Mouse (Mus musculus) limb, embryonic 12.5 days (tissue): ENCODE results near the gene Mfsd1. TPM values are rescaled to one million over a fixed set of nuclear protein-coding genes. Genes with fewer than 3 reads are reported as not detected.

ENCODE experiments used
- ATAC-seq: fragments of 200-750 bp; cut with Nextera tagmentation; 2 replicates; pipeline ENCODE4 v1.8.0; 2017; ENCODE audit warnings: low read depth, moderate TSS enrichment; ENCODE audit not compliant: insufficient number of reproducible peaks, insufficient read depth, low FRiP score, low TSS enrichment
- H3K27ac ChIP-seq: fragments of 300-500 bp; sonication (generic); 2 replicates; pipeline ENCODE4 v1.5.1; 2016; ENCODE audit warnings: mild to moderate bottlenecking, moderate library complexity
- H3K27me3 ChIP-seq: fragments of 300-500 bp; sonication (generic); 2 replicates; pipeline ENCODE4 v1.6.1; 2016; ENCODE audit warnings: mild to moderate bottlenecking, moderate library complexity
- H3K36me3 ChIP-seq: fragments of 300-500 bp; sonication (generic); 2 replicates; pipeline ENCODE4 v1.6.1; 2016; ENCODE audit warnings: mild to moderate bottlenecking, moderate library complexity
- H3K4me1 ChIP-seq: fragments of 300-500 bp; sonication (generic); replicated peaks from 2 replicates; pipeline ENCODE4 v1.6.1; 2016
- H3K4me2 ChIP-seq: fragments of 300-500 bp; sonication (generic); 2 replicates; pipeline ENCODE4 v1.6.1; 2016; ENCODE audit warnings: mild to moderate bottlenecking, moderate library complexity
- H3K4me3 ChIP-seq: fragments of 300-500 bp; sonication (generic); replicated peaks from 2 replicates; pipeline ENCODE4 v1.5.1; 2016; ENCODE audit warnings: mild to moderate bottlenecking
- H3K9ac ChIP-seq: fragments of 300-500 bp; sonication (generic); replicated peaks from 2 replicates; pipeline ENCODE4 v1.6.1; 2016; ENCODE audit warnings: mild to moderate bottlenecking, moderate library complexity
- H3K9me3 ChIP-seq: fragments of 300-500 bp; sonication (generic); 2 replicates; pipeline ENCODE4 v1.6.1; 2016; ENCODE audit warnings: mild to moderate bottlenecking, moderate library complexity
- WGBS: fragments of 180-500 bp; shearing (Covaris S2); methylation state at CpG from one replicate; pipeline ENCODE4 v1.1.7; 2016; 5-methylcytosine and 5-hydroxymethylcytosine counted together
- polyA plus RNA-seq: library from polyadenylated mRNA; unstranded; fragments of >200 nt; fragmentation: Nextera tagmentation; extraction: Ambion mirVana; gene quantifications from 2 replicates; pipeline ENCODE4 v1.2.1, GENCODE M21; 2016

Mfsd1 gene
- 51.5 and 52.9 TPM in 2 replicates for polyA plus RNA-seq

DNA sequence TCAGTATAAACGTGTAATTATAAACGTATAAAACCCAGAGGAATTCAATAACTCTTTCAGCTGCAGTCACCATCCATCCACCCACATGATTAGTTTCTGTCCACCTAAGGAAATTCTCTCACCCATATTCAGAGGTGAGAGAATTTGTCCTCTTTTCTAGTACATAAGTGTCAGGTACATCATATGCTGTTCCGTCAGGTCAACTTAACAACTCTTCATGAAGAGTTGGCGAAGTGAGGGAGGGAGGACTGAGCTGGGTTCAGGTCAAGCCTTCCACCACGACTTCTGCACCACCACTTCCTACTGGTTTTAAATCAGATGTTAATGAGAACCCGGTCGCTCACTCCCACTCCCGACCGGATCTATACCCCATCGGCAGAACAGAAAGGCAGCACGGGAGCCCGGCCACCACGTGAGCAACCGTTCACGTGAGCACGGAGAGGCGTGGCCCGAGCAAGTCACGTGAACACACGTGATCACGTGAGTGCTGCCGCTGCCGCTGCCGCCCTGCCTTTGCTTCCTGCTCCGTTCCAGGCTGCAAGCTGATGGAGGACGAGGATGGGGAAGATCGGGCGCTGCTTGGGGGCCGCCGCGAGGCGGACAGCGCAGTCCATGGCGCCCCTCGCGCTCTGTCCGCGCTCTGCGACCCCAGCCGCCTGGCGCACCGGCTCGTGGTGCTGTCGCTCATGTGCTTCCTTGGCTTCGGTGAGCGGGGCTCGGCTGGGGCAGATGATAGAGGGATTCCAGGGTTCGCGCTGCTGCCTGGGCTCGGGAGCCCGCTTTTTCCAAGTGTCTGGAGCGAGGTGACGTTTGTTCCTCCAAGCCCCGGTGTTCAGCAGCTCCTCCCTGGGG lies at the start of gene Mfsd1:
Mfsd1 (plus strand) TSS at position 469 of the 852 bp plus-strand sequence.
- H3K9ac ChIP-seq = peak within 1 kb of the TSS; percentile 76
- peak within 1 kb of the TSS; percentile 86 for H3K4me2 ChIP-seq
- no peaks in the 10 kb centered on the region; the same call in 1 of the 2 replicates for H3K27me3 ChIP-seq
- no peak within 1 kb of the TSS; the same call in 1 of the 2 replicates for H3K27ac ChIP-seq
- peak; percentile 84 for ATAC-seq
- no peaks in the 10 kb centered on the region; the same call in 1 of the 2 replicates for H3K9me3 ChIP-seq
- H3K4me1 ChIP-seq = peaks cover 8% of the 10 kb centered on the region; the same call in 1 of the 2 replicates
- WGBS = 4% methylated on average over 54 of the region's 54 CpGs
- H3K4me3 ChIP-seq = peak within 1 kb of the TSS; percentile 85
- peaks cover 9% of the 10 kb centered on the region; the same call in 1 of the 2 replicates for H3K36me3 ChIP-seq

DNA sequence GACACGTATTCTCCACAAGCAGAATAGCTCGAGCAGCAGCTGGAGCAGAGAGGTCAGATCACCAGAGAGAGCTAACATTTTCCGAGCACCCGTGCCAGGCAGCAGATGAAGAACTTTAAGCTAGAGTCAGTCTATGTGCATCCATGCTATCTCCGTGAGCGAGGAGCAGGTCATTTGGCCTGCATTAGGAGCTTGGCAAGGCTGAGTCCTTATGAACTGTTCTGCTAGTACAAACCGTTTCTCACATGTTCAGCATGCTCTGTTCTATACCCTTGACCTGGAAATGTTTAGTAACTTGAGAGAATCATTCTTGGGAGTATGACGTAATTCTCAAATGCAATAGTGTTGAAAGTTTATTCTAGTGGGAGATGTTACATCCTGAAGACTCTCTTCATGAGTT lies 38.9 kb upstream of the Mfsd1 start:
- H3K9ac ChIP-seq = no peak overlapping the region
- no peak overlapping the region for H3K27ac ChIP-seq
- H3K4me2 ChIP-seq = no peak overlapping the region
- no peaks in the 10 kb centered on the region for H3K4me1 ChIP-seq
- WGBS = 89% methylated on average over 8 of the region's 8 CpGs
- H3K4me3 ChIP-seq = no peak overlapping the region
- H3K9me3 ChIP-seq = no peaks in the 10 kb centered on the region
- H3K27me3 ChIP-seq = no peaks in the 10 kb centered on the region
- ATAC-seq = no peak
- H3K36me3 ChIP-seq = no peaks in the 10 kb centered on the region

DNA sequence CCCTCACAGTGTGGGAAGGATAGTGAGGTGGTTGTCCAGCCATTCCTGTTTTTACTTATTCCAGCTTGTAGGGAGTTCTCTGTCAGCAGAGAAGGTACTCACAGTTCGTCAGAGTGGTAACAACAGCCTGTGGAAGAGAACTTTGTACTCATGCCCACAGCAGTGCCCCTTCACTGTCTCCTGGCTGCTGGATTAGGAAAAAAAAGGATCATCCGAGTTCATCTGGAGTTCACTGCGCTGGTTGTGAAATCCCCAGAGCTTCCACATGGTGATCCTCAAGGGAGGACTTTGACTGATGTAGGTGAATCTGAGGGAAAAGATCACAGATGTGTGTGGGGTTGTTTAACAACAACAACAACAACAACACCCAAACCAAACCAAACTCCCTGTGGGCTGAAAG lies 31.3 kb upstream of the Mfsd1 start:
- no peak overlapping the region for H3K9ac ChIP-seq
- H3K36me3 ChIP-seq = no peaks in the 10 kb centered on the region
- H3K4me3 ChIP-seq = no peak overlapping the region
- no peaks in the 10 kb centered on the region for H3K9me3 ChIP-seq
- ATAC-seq = no peak
- 77% methylated on average over 3 of the region's 3 CpGs for WGBS
- no peak overlapping the region for H3K27ac ChIP-seq
- H3K27me3 ChIP-seq = no peaks in the 10 kb centered on the region
- H3K4me2 ChIP-seq = no peak overlapping the region
- no peaks in the 10 kb centered on the region for H3K4me1 ChIP-seq

DNA sequence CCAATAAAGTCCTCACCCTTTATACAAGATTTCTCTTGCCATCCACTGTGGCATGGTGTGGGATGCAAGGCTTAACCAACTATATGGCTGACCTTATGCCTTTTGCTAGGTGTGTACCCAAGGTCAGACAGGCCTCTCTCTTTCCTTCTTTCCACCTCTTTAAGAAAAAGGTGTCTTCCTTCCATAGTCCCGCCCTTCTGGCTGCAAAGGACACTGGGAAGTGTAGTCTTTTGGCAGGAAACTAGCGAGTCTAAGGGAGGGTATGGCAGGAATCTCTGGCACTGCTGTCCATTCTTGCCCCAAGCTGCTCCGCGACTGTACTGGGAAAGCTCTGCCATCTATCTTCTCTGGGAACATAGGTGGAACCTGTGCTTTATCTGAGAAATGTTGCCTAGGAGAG lies 29.3 kb upstream of the Mfsd1 start:
- no peak overlapping the region for H3K4me2 ChIP-seq
- no peak overlapping the region for H3K9ac ChIP-seq

DNA sequence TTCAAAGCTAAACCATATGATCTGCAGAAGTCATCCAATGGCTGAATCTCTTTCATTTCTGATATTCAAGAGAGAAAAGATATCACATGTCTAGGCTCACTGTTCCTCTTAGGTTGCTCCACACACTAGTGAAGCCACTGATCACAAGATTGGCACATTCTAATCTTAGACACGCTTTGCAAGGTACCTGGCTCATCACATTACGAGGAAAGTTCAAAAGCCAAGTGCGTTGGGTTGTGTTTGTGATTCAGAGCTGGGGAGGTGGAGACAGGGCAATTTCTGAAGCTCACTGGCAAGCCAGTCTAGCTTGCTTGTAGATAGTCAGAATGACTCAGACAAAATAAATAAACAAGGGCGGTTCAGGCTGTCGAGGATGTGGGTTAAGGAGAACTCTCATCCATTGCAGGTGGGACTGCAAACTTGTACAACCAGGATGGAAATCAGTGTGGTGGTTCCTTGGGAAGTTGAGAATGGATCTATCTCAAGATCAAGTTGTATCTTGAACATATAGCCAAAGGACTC lies 28.6 kb upstream of the Mfsd1 start:
- H3K27ac ChIP-seq = no peak overlapping the region
- no peak overlapping the region for H3K4me2 ChIP-seq
- H3K36me3 ChIP-seq = no peaks in the 10 kb centered on the region
- H3K4me3 ChIP-seq = no peak overlapping the region
- no peak for ATAC-seq
- 83% methylated on average over 5 of the region's 5 CpGs for WGBS
- no peaks in the 10 kb centered on the region for H3K27me3 ChIP-seq
- peaks cover 6% of the 10 kb centered on the region; the same call in 1 of the 2 replicates for H3K4me1 ChIP-seq
- H3K9me3 ChIP-seq = no peaks in the 10 kb centered on the region
- H3K9ac ChIP-seq = no peak overlapping the region

More for the DNA sequence above, 29.3 kb upstream of the Mfsd1 start:
- Histone ChIP-seq H3K27ac (no peak overlapping the region), H3K27me3 (no peaks in the 10 kb centered on the region), H3K4me1 (peaks cover 6% of the 10 kb centered on the region; the same call in 1 of the 2 replicates), H3K36me3 (no peaks in the 10 kb centered on the region), H3K9me3 (no peaks in the 10 kb centered on the region), H3K4me3 (no peak overlapping the region)
- ATAC-seq = no peak
- WGBS = 41% methylated on average over 4 of the region's 4 CpGs

DNA sequence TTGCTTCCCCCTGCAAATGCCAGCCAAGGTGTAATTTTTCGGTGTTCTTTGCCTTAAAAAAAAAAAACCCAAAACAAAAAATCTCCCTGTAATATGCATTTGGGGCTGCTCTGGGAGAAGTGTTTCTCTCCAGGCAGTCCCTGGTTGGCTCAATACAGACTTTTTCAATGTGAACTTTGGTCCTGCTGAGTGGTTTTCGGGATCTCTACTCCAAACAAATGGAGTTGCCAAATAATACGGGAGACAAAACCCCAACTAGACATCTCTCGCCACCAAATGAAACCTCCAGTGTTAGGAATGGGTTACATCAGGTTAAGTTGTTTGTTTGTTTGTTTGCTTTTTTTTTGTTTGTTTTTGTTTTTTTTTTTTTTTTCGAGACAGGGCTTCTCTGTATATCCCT lies 27.3 kb upstream of the Mfsd1 start:
- H3K36me3 ChIP-seq = no peaks in the 10 kb centered on the region
- no peak for ATAC-seq
- H3K4me1 ChIP-seq = peaks cover 6% of the 10 kb centered on the region; the same call in 1 of the 2 replicates
- no peak overlapping the region for H3K4me3 ChIP-seq
- H3K4me2 ChIP-seq = no peak overlapping the region
- H3K9me3 ChIP-seq = no peaks in the 10 kb centered on the region
- 90% methylated on average over 5 of the region's 5 CpGs for WGBS
- no peak overlapping the region for H3K27ac ChIP-seq
- no peak overlapping the region for H3K9ac ChIP-seq
- H3K27me3 ChIP-seq = no peaks in the 10 kb centered on the region

DNA sequence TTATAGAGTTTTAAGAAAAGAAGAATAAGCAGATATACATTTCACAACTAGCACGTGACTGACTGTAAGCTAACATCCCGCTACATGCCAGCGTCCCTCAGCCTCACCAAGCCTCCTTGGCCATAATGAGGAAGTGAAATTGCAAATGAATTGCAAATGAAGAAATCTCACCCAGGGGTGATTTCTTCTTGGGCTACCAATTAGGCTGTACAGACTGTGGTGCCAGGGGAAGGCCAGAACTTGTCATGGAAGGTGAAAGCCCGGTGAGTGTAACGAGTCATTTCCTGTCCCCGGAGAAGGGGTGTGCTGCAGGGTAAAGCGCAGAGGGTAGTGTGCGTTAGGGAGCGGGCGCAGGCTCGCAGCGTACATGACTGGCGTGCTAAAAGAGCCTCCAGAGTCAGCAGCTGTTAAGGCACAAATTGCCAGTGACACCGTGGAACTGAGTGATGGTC lies 25.3 kb upstream of the Mfsd1 start:
- Histone ChIP-seq H3K9ac (no peak overlapping the region), H3K4me3 (no peak overlapping the region), H3K4me2 (peak overlapping the region; percentile 42), H3K27me3 (no peaks in the 10 kb centered on the region), H3K9me3 (no peaks in the 10 kb centered on the region), H3K27ac (no peak overlapping the region), H3K4me1 (peaks cover 6% of the 10 kb centered on the region; the same call in 1 of the 2 replicates), H3K36me3 (no peaks in the 10 kb centered on the region)
- no peak for ATAC-seq
- WGBS = 27% methylated on average over 14 of the region's 14 CpGs

DNA sequence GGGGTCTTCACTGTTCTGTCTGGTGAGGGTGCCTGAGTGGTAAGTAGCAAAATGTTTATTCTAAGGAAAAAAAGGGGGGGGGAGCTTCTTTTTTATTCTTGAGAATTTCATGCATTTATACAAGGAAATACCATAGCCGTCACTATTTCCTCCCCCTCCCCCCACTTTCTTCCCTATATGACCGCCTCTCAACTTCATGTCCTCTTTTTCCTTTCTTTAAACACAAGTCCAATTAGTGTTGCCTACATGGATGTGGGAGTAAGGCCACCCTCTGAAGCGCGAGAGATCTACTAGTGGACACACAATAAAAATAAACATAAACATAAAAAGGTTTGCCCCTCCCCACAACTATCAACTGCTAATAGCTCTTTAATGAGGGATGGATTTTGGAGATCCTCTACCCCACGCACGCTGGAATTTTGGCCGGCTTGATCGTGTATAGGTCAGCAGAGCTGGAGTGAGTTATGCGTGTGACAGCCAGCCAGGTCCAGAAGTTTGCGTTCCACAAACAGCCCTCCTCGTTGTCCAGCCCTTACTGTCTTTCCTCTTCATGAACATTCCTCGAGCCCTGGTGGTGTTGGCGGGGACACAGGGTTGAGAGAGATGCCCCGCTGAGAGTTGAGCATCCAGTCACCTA lies 24.7 kb upstream of the Mfsd1 start:
- 78% methylated on average over 14 of the region's 14 CpGs for WGBS
- no peaks in the 10 kb centered on the region for H3K9me3 ChIP-seq
- no peaks in the 10 kb centered on the region for H3K36me3 ChIP-seq
- no peak overlapping the region for H3K27ac ChIP-seq
- H3K4me2 ChIP-seq = peak overlapping the region; percentile 42; the same call in 1 of the 2 replicates
- H3K4me1 ChIP-seq = peaks cover 6% of the 10 kb centered on the region; the same call in 1 of the 2 replicates
- H3K27me3 ChIP-seq = no peaks in the 10 kb centered on the region
- no peak for ATAC-seq
- no peak overlapping the region for H3K4me3 ChIP-seq
- H3K9ac ChIP-seq = no peak overlapping the region

DNA sequence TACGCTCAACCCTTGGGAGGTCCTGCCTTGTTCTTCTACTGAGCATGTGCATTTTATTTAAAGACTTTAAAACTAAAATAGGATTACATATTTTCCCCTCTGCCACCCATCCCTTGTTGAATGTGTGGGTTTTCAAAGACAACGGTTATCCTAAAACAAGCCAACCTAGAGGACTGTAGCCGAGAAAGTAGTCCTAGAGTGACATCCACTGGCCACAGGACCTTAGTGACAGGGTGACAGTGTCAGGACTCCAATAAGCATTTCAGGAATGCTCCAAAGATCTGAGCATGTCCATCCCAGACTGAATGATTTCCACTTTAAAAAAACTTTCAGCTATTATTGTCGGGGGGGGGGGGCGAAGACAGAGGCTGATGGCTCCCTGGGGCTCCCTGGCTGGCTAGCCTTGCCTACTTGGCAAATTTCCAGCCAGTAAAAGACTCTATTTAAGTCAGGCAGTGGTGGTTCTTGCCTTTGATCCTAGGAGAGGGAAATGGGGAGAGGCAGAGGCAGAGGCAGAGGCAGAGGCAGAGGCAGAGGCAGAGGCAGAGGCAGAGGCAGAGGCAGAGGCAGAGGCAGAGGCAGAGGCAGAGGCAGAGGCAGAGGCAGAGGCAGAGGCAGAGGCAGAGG lies 17.7 kb upstream of the Mfsd1 start:
- no peaks in the 10 kb centered on the region for H3K36me3 ChIP-seq
- ATAC-seq = no peak
- WGBS = 64% methylated on average over 5 of the region's 5 CpGs
- H3K4me2 ChIP-seq = no peak overlapping the region
- H3K27ac ChIP-seq = no peak overlapping the region
- no peak overlapping the region for H3K9ac ChIP-seq
- no peaks in the 10 kb centered on the region for H3K4me1 ChIP-seq
- H3K9me3 ChIP-seq = no peaks in the 10 kb centered on the region
- no peaks in the 10 kb centered on the region for H3K27me3 ChIP-seq
- no peak overlapping the region for H3K4me3 ChIP-seq

DNA sequence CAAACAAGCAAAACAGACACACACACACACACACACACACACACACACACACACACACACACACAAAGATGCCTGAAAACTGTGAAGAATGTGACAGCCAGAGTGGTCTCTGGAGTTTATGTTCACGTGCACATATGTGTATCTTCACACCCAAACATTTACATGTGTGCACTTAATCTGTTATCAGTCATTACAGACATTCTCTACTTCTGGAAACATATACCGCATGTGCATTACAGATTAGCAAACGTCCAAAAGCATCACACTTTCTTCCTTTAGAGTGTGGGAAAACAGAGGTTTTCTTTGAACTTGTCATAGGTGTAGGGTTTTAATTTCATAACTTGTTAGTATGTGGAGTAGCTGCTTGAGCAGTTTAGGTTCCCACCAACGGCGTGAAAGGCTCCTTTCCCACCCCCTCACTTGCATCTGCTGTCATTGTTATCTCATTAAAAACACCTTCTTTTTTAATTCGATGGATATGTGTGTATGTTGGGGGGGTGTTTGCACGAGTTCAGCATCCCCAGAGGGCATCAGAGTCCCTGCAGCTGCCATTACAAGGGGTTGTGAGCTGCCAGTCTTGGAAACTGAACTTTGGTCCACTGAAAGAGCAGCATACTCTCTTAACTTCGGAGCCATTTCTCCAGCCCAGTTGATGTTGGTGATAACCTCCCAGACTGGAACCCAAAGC lies 16.9 kb upstream of the Mfsd1 start:
- H3K4me3 ChIP-seq = no peak overlapping the region
- H3K27ac ChIP-seq = no peak overlapping the region
- no peaks in the 10 kb centered on the region for H3K4me1 ChIP-seq
- no peak overlapping the region for H3K9ac ChIP-seq
- H3K4me2 ChIP-seq = no peak overlapping the region
- no peaks in the 10 kb centered on the region for H3K36me3 ChIP-seq
- 75% methylated on average over 8 of the region's 8 CpGs for WGBS
- no peaks in the 10 kb centered on the region for H3K9me3 ChIP-seq
- H3K27me3 ChIP-seq = peaks cover 2% of the 10 kb centered on the region
- ATAC-seq = no peak
